Mouse (Mus musculus) limb, embryonic 11.5 days (tissue): Measurements from ENCODE around the gene Trappc12. TPM values are rescaled to one million over a fixed set of nuclear protein-coding genes. Genes with fewer than 3 reads are reported as not detected.
"Not testable (repeated sequence)": the region's sequence is repeated elsewhere in the genome, so short reads cannot be mapped to it uniquely, and the experiment has no call there.

Experiments used
- ATAC-seq: fragments of 200-750 bp; cut with Nextera tagmentation; 2 replicates; pipeline ENCODE4 v1.8.0; 2017; ENCODE audit warnings: low read depth; ENCODE audit not compliant: insufficient number of reproducible peaks, low FRiP score, low TSS enrichment
- DNase-seq: peaks from one replicate; pipeline ENCODE4 v3.0.0-alpha.2; 2015; ENCODE audit warnings: low spot score
- H3K27ac ChIP-seq: fragments of 300-500 bp; sonication (generic); replicated peaks from 2 replicates; pipeline ENCODE4 v1.5.1; 2014; ENCODE audit warnings: low read depth, mild to moderate bottlenecking, low read length
- H3K27me3 ChIP-seq: fragments of 300-500 bp; sonication (generic); 2 replicates; pipeline ENCODE4 v1.6.1; 2014; ENCODE audit warnings: mild to moderate bottlenecking, low read length, mixed read lengths; ENCODE audit not compliant: control insufficient read depth, insufficient read depth
- H3K36me3 ChIP-seq: fragments of 300-500 bp; sonication (generic); 2 replicates; pipeline ENCODE4 v1.6.1; 2014; ENCODE audit warnings: mild to moderate bottlenecking, low read length, moderate library complexity, mixed read lengths; ENCODE audit not compliant: control insufficient read depth, insufficient read depth
- H3K4me1 ChIP-seq: fragments of 300-500 bp; sonication (generic); 2 replicates; pipeline ENCODE4 v1.6.1; 2014; ENCODE audit warnings: low read length, mixed read lengths; ENCODE audit not compliant: control insufficient read depth, insufficient read depth
- H3K4me2 ChIP-seq: fragments of 300-500 bp; sonication (generic); 2 replicates; pipeline ENCODE4 v1.6.1; 2014; ENCODE audit warnings: low read depth, mild to moderate bottlenecking, moderate library complexity; ENCODE audit not compliant: severe bottlenecking
- H3K4me3 ChIP-seq: fragments of 300-500 bp; sonication (generic); 2 replicates; pipeline ENCODE4 v1.5.1; 2014; ENCODE audit warnings: low read depth, low read length
- H3K9ac ChIP-seq: fragments of 300-500 bp; sonication (generic); 2 replicates; pipeline ENCODE4 v1.6.1; 2014; ENCODE audit warnings: mild to moderate bottlenecking, low read length
- H3K9me3 ChIP-seq: fragments of 300-500 bp; sonication (generic); 2 replicates; pipeline ENCODE4 v1.6.1; 2016; ENCODE audit warnings: low read length; ENCODE audit not compliant: control insufficient read depth
- WGBS: fragments of 180-500 bp; shearing (Covaris S2); extraction: QIAGEN DNeasy Blood & Tissue Kit; methylation state at CpG from one replicate; pipeline ENCODE4 v1.1.7; 2014; 5-methylcytosine and 5-hydroxymethylcytosine counted together
- polyA plus RNA-seq: library from polyadenylated mRNA; unstranded; fragments of >200 nt; fragmentation: Nextera tagmentation; extraction: Ambion mirVana; gene quantifications from 2 replicates; pipeline ENCODE4 v1.2.1, GENCODE M21; 2014

Gene Trappc12
- polyA plus RNA-seq, 1 experiment from 2014 or later = 37.6 TPM

DNA sequence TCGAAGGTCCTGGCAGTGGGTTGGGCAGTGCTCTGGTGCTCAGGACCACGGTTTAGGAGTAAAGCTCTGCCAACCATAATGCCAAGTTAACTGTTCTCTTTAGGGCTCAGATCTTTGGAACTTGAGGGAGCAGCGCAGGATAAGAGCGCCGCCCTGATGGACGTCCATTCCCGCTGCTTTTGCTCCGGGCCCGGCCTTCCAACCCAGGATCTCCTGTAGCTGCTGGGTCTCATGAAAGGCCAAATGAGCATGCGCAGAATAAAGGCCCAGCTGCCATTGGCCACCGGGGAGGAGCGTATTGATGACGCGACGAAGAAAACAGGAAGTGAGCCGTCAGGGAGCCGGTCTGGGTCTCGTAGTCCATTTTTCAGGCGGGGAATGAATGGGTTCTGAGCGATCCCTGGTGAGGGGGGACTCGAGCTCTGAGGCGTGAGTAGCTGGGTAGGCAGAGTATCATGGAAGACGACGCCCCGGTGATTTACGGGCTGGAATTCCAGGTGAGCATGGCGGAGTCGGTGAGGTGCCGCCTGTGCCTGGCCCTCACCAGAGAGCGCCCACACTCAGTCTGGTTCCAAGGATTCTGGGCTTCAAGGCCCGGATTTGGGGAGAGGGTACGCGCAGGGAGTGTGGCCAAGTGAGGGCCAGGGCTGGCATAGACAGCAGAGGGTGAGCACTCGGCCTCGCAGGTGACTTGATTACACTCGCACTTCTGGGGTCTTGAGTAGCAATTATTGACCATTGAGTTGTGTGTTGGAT, 1.4 kb upstream of the Trappc12 start, which contains the start of gene Eipr1:
Eipr1 (plus strand) TSS at position 296 of the 756 bp plus-strand sequence.
- peak within 1 kb of the TSS; percentile 81 for H3K4me3 ChIP-seq
- peak within 1 kb of the TSS; percentile 72 for H3K9ac ChIP-seq
- ATAC-seq (peak; percentile 78), DNase-seq (peak; percentile 90)
- 5% methylated on average over 36 of the region's 36 CpGs for whole genome bisulfite sequencing
- H3K4me1 ChIP-seq = peaks cover 5% of the 10 kb centered on the region; the same call in 1 of the 2 replicates
- H3K27ac ChIP-seq = no peak within 1 kb of the TSS
- no peaks in the 10 kb centered on the region for H3K9me3 ChIP-seq
- H3K27me3 ChIP-seq = no peaks in the 10 kb centered on the region
- H3K4me2 ChIP-seq = peak within 1 kb of the TSS; percentile 88
- H3K36me3 ChIP-seq = peaks cover 3% of the 10 kb centered on the region; the same call in 1 of the 2 replicates

DNA sequence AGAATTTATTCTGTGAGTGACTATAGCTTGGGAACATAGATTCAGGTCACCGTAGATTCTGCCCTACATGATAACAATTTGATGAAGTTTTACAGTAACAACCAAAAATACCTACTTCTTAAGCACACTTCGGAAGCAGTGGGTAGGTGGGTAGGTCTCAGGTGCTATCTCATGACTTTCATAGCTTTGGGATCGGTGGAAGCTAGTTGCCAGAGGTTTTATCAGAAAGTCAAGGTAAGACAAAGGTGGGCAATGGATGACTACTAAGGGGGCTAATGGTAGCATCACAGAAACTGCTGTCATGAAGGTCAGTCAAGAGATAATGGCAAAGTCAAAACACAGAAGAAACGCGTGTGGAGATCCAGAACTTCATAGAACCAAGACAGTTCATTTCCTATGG, 604 bp upstream of the Trappc12 start:
- peaks cover 3% of the 10 kb centered on the region; the same call in 1 of the 2 replicates for H3K36me3 ChIP-seq
- no peak overlapping the region for H3K9ac ChIP-seq
- peaks cover 5% of the 10 kb centered on the region; the same call in 1 of the 2 replicates for H3K4me1 ChIP-seq
- H3K9me3 ChIP-seq = no peaks in the 10 kb centered on the region
- no peak overlapping the region for H3K4me2 ChIP-seq
- ATAC-seq (no peak), DNase-seq (no peak)
- WGBS = 93% methylated on average over 5 of the region's 5 CpGs
- H3K4me3 ChIP-seq = no peak overlapping the region; the same call in 1 of the 2 replicates
- H3K27me3 ChIP-seq = no peaks in the 10 kb centered on the region
- H3K27ac ChIP-seq = no peak overlapping the region

DNA sequence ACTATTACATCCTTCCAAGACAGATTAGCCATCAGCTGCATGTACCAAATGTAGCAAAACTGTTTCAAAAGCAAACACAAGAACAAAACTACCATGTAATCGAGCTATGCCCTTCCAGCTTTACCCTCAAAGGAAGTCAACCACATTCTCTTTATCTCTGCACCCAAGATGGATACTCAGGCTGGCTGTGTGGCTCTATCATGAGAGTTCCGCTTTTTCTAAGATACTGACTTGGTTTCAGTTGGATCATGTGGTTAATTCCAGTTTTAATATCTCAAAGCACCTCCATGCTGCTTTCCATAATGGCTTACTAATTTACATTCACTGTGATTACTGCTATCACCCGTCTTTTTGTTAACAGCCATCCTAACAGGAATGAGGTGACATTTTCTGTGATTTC, 6.9 kb downstream of the Trappc12 start:
- no peak overlapping the region for H3K4me3 ChIP-seq
- H3K36me3 ChIP-seq = peaks cover 3% of the 10 kb centered on the region; the same call in 1 of the 2 replicates
- ATAC-seq (no peak), DNase-seq (no peak)
- 88% methylated on average over 3 of the region's 3 CpGs for WGBS
- no peaks in the 10 kb centered on the region for H3K9me3 ChIP-seq
- no peaks in the 10 kb centered on the region for H3K27me3 ChIP-seq
- H3K27ac ChIP-seq = no peak overlapping the region
- H3K4me1 ChIP-seq = no peaks in the 10 kb centered on the region
- H3K4me2 ChIP-seq = no peak overlapping the region
- H3K9ac ChIP-seq = no peak overlapping the region

- ATAC-seq = no peak
- Histone ChIP-seq H3K9ac (no peak overlapping the region), H3K27ac (no peak overlapping the region), H3K4me1 (no peaks in the 10 kb centered on the region), H3K27me3 (no peaks in the 10 kb centered on the region), H3K4me3 (no peak overlapping the region), H3K9me3 (no peaks in the 10 kb centered on the region), H3K4me2 (no peak overlapping the region), H3K36me3 (peaks cover 10% of the 10 kb centered on the region; the same call in 1 of the 2 replicates)
- WGBS = 93% methylated on average over 3 of the region's 3 CpGs
- DNase-seq = no peak
These were observed 15.0 kb downstream of the Trappc12 start for GRCm38 (mm10) chr12:28735293-28735692.

DNA sequence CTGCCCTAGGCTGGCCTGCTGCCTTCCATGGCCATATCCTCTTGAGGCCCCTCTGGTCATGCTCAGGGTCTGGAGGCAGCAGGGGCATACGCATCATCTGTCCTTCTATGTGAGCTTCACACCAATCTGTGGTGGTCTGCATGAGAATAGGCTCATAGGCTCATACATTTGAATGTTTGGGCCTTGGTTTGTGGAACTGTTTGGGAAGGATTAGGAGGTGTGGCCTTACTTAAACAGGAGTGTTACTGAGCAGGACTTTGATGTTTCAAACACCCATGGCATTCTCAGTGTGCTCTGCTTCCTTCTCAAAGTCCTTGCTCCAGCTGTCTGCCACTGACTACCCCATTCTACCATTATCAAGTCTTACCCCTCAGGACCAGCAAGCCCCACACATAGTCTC, 16.0 kb downstream of the Trappc12 start:
- peaks cover 10% of the 10 kb centered on the region; the same call in 1 of the 2 replicates for H3K36me3 ChIP-seq
- no peak for ATAC-seq
- DNase-seq = no peak
- H3K4me3 ChIP-seq = no peak overlapping the region
- H3K9ac ChIP-seq = no peak overlapping the region
- no peaks in the 10 kb centered on the region for H3K9me3 ChIP-seq
- no peaks in the 10 kb centered on the region for H3K4me1 ChIP-seq
- 97% methylated on average over 1 of the region's 1 CpGs for WGBS
- H3K4me2 ChIP-seq = no peak overlapping the region
- H3K27ac ChIP-seq = no peak overlapping the region
- no peaks in the 10 kb centered on the region for H3K27me3 ChIP-seq

DNA sequence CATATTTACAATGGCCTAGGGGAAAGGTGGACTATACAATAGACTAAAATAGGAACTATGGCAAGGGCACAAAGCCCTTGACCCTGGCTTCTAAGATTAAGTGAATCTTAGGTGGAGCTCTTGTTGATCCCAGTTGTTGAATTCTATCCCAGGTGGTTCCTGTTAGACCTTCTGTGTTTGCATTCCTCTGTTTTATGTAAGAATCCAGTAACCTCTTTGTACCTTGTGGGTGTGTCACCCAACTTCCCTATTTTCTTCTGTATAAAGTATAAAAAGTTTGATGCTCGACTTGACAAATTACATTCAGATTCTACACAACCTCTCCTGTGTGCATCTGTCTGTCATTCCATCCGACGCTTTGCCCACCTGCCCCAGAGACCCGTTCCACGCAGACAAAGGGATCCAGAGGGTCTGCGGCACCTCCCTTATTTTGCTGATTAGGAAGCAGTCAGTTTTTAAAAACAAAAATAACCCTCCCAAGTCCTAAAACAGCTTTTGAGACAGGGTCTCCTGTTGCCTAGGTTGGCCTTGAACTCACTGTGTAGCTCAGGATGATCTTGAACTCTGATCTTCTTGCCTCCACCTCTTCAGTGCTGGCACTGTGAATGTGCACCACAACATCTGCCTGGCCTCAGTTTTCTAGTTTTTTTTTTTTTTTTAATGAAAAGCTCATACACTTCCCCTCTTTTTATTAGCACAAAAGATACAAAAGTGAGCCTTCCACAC, 16.6 kb downstream of the Trappc12 start:
- H3K4me2 ChIP-seq, H3K4me1 ChIP-seq, H3K27me3 ChIP-seq, H3K9me3 ChIP-seq, H3K27ac ChIP-seq, H3K4me3 ChIP-seq, H3K9ac ChIP-seq, ATAC-seq, DNase-seq: not testable (repeated sequence)
- 96% methylated on average over 6 of the region's 6 CpGs for WGBS
- peaks cover 10% of the 10 kb centered on the region; the same call in 1 of the 2 replicates for H3K36me3 ChIP-seq

DNA sequence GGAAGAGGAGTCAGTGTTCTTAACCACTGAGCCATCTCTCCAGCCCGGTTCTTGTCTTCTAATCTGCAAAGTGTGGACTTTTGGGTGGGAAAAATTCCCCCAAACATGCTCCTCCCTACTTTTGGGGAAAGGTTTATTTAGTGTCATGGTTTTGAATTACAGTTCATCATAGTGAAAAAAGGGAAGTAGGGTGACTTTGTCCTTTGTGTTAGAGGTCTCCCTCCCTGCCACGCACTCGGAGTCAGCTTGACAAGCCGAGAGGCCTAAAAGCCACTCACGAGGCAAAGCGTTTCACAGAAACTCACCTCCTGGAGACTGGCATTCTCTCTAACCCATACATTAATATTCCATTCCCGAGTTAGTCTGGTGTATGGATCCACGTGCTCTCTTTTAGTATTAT, 17.6 kb downstream of the Trappc12 start:
- 95% methylated on average over 8 of the region's 8 CpGs for WGBS
- no peak for DNase-seq
- Histone ChIP-seq H3K4me3 (no peak overlapping the region), H3K27me3 (no peaks in the 10 kb centered on the region), H3K4me2 (no peak overlapping the region), H3K9me3 (no peaks in the 10 kb centered on the region), H3K27ac (no peak overlapping the region), H3K36me3 (peaks cover 10% of the 10 kb centered on the region; the same call in 1 of the 2 replicates), H3K4me1 (no peaks in the 10 kb centered on the region), H3K9ac (no peak overlapping the region)
- ATAC-seq = no peak

DNA sequence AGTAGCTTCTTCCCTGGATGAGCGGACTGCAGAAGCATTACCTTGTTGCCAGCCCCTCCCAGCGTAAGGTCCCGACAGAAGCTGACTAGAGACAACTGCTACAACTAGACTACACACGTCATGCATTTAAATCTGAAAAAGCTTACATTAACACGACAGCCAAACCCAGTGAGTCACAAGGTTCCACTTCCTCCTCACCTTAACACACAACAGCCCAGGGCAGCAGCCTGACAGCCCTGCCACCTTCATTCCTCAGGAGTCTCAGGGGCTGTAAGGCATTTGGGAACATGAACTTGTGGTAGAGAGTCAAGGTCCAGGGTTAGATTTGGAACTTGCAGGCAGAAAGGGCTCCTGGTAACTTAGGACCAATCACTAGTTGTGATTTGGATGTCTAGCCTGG, 23.2 kb downstream of the Trappc12 start:
- ATAC-seq = no peak
- Histone ChIP-seq H3K9ac (no peak overlapping the region), H3K27ac (no peak overlapping the region), H3K9me3 (no peaks in the 10 kb centered on the region), H3K27me3 (no peaks in the 10 kb centered on the region), H3K4me2 (no peak overlapping the region), H3K36me3 (no peaks in the 10 kb centered on the region; the same call in 1 of the 2 replicates), H3K4me3 (no peak overlapping the region), H3K4me1 (no peaks in the 10 kb centered on the region)
- WGBS = 94% methylated on average over 5 of the region's 5 CpGs
- DNase-seq = no peak
